Mouse (Mus musculus) intestine, embryonic 14.5 days (tissue): ENCODE data around the gene Tab1. TPM values are rescaled to one million over a fixed set of nuclear protein-coding genes. Genes with fewer than 3 reads are reported as not detected.
A peak's percentile ranks its signal among the peaks of the same experiment; 100 is the strongest.

Source experiments
- ATAC-seq: fragments of 200-750 bp; cut with Nextera tagmentation; replicated peaks from 2 replicates; pipeline ENCODE4 v1.8.0; 2017; ENCODE audit warnings: low read depth, moderate number of reproducible peaks, moderate TSS enrichment, moderate library complexity; ENCODE audit not compliant: low FRiP score, low TSS enrichment
- DNase-seq: peaks from one replicate; pipeline ENCODE4 v3.0.0-alpha.2; 2018; ENCODE audit warnings: low spot score
- H3K27ac ChIP-seq: fragments of 300-500 bp; sonication (generic); 2 replicates; pipeline ENCODE4 v1.5.1; 2014; ENCODE audit warnings: low read depth, mild to moderate bottlenecking, control low read depth
- H3K27me3 ChIP-seq: fragments of 300-500 bp; sonication (generic); replicated peaks from 2 replicates; pipeline ENCODE4 v1.6.1; 2014; ENCODE audit warnings: low read length, control low read depth; ENCODE audit not compliant: control insufficient read depth, insufficient read depth
- H3K36me3 ChIP-seq: fragments of 300-500 bp; sonication (generic); 2 replicates; pipeline ENCODE4 v1.6.1; 2014; ENCODE audit warnings: low read length, control low read depth; ENCODE audit not compliant: control insufficient read depth, insufficient read depth
- H3K4me1 ChIP-seq: fragments of 300-500 bp; sonication (generic); replicated peaks from 2 replicates; pipeline ENCODE4 v1.6.1; 2014; ENCODE audit warnings: low read length, control low read depth, mixed read lengths; ENCODE audit not compliant: control insufficient read depth, insufficient read depth
- H3K4me2 ChIP-seq: fragments of 300-500 bp; sonication (generic); 2 replicates; pipeline ENCODE4 v1.6.1; 2014; ENCODE audit warnings: low read length
- H3K4me3 ChIP-seq: fragments of 300-500 bp; sonication (generic); 2 replicates; pipeline ENCODE4 v1.5.1; 2014; ENCODE audit warnings: low read depth, low read length, control low read depth, mixed read lengths
- H3K9ac ChIP-seq: fragments of 300-500 bp; sonication (generic); 2 replicates; pipeline ENCODE4 v1.6.1; 2014; ENCODE audit warnings: mild to moderate bottlenecking, low read length
- H3K9me3 ChIP-seq: fragments of 300-500 bp; sonication (generic); 2 replicates; pipeline ENCODE4 v1.6.1; 2016; ENCODE audit warnings: low read length, control low read depth; ENCODE audit not compliant: control insufficient read depth
- WGBS: fragments of 180-500 bp; shearing (Covaris S2); extraction: QIAGEN DNeasy Blood & Tissue Kit; methylation state at CpG from one replicate; pipeline ENCODE4 v1.1.7; 2014; 5-methylcytosine and 5-hydroxymethylcytosine counted together
- polyA plus RNA-seq: library from polyadenylated mRNA; unstranded; fragments of >200 nt; fragmentation: Nextera tagmentation; extraction: Ambion mirVana; gene quantifications from 2 replicates; pipeline ENCODE4 v1.2.1, GENCODE M21; 2014

Tab1 gene
- polyA plus RNA-seq, 1 experiment from 2014 or later = 37.5 TPM

DNA sequence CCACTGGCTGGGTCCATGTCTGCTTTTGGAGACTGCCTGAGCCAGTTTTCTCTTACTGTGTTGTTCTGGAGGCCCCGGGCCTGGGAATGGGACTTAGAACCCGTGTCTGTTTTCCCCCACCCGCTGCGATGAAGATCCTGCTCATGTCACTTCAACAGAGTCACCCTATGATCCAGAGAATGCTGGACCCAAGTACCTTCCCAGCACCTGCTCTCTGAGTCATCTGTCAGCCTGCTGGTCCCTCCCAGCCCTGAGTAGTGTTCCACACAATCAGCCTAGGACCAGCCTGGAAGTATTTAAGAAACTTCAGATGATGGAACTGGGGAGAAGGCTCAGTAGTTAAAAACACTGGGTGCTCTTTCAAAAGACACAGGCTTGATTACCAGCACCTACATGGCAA lies 30.8 kb downstream of the Tab1 start:
- Histone ChIP-seq H3K4me1 (peaks cover 14% of the 10 kb centered on the region; the same call in 1 of the 2 replicates), H3K27ac (no peak overlapping the region), H3K9ac (no peak overlapping the region), H3K27me3 (no peaks in the 10 kb centered on the region), H3K4me3 (no peak overlapping the region), H3K36me3 (peaks cover 41% of the 10 kb centered on the region), H3K4me2 (no peak overlapping the region), H3K9me3 (no peaks in the 10 kb centered on the region)
- DNase-seq (no peak), ATAC-seq (no peak)
- 93% methylated on average over 4 of the region's 4 CpGs for whole genome bisulfite sequencing

- DNase-seq (no peak), ATAC-seq (no peak)
- 50% methylated on average over 5 of the region's 5 CpGs for WGBS
- Histone ChIP-seq H3K27me3 (no peaks in the 10 kb centered on the region), H3K4me1 (no peaks in the 10 kb centered on the region), H3K9me3 (no peaks in the 10 kb centered on the region), H3K27ac (no peak overlapping the region), H3K36me3 (peaks cover 24% of the 10 kb centered on the region), H3K4me3 (no peak overlapping the region), H3K4me2 (no peak overlapping the region), H3K9ac (no peak overlapping the region)
Measured at GRCm38 (mm10) chr15:80165396-80165795, 32.5 kb downstream of the Tab1 start.

- ATAC-seq = no peak
- H3K27me3 ChIP-seq = no peaks in the 10 kb centered on the region
- no peak overlapping the region for H3K4me2 ChIP-seq
- 92% methylated on average over 1 of the region's 1 CpGs for WGBS
- no peaks in the 10 kb centered on the region for H3K9me3 ChIP-seq
- no peak overlapping the region for H3K4me3 ChIP-seq
- H3K4me1 ChIP-seq = peaks cover 17% of the 10 kb centered on the region
- no peaks in the 10 kb centered on the region for H3K36me3 ChIP-seq
- no peak for DNase-seq
- H3K27ac ChIP-seq = 0 out of 2 replicates have a peak overlapping the region, but pooled peaks have one; percentile 14
- no peak overlapping the region for H3K9ac ChIP-seq
Measured at GRCm38 (mm10) chr15:80169484-80169883, 36.6 kb downstream of the Tab1 start.

DNA sequence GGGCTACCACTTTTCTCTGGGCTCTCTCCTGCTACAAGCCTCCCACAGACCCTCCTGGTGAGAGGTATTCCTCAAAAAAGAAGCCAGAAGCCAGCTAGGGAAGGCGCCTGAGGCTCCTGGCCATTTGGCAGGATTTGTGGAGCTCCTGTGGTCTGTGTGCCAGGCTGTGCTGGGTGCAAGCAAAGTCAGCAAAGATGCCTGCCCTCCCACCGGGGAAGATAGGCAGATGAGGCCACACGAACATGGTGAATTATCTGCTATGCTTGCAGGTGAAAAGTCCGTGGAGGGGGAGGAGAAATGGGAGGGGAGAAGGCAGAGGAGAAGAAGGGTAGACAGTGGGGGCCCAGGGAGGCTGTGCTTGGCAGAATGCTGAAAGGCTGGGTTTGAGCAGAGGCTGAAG lies 37.4 kb downstream of the Tab1 start:
- H3K27me3 ChIP-seq = no peaks in the 10 kb centered on the region
- WGBS = 47% methylated on average over 4 of the region's 4 CpGs
- peak overlapping the region; percentile 14; the same call in 1 of the 2 replicates for H3K27ac ChIP-seq
- DNase-seq = no peak
- H3K4me2 ChIP-seq = no peak overlapping the region
- no peak overlapping the region for H3K4me3 ChIP-seq
- no peak overlapping the region for H3K9ac ChIP-seq
- H3K36me3 ChIP-seq = no peaks in the 10 kb centered on the region
- no peak for ATAC-seq
- H3K9me3 ChIP-seq = no peaks in the 10 kb centered on the region
- H3K4me1 ChIP-seq = peaks cover 25% of the 10 kb centered on the region

DNA sequence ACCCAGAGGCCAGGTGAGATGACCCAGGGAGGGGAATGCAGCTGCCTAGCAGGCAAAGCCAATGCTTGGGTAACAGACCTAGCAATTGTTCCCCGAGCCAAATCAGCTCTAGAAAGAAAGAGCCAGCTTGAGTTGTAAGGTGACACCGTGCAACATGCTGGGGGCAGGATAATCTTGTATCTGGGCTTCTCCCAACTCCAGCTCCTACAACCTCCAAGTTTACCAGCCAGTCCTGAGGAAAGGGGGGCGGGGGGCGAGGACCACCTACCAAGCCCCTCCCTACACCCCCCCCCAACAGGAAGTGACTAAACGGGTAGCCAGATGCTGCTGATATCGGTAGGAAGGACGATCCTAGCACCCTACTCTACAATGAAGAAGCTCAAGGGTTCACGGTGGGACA lies 38.4 kb downstream of the Tab1 start:
- Histone ChIP-seq H3K9me3 (no peaks in the 10 kb centered on the region), H3K9ac (no peak overlapping the region), H3K4me3 (0 out of 2 replicates have a peak overlapping the region, but pooled peaks have one; percentile 0), H3K36me3 (no peaks in the 10 kb centered on the region), H3K4me2 (peak overlapping the region; percentile 24), H3K4me1 (peaks cover 29% of the 10 kb centered on the region), H3K27me3 (no peaks in the 10 kb centered on the region), H3K27ac (0 out of 2 replicates have a peak overlapping the region, but pooled peaks have one; percentile 3)
- WGBS = 12% methylated on average over 8 of the region's 8 CpGs
- no peak for DNase-seq
- no peak for ATAC-seq

- Histone ChIP-seq H3K27ac (0 out of 2 replicates have a peak overlapping the region, but pooled peaks have one; percentile 3), H3K9me3 (no peaks in the 10 kb centered on the region), H3K4me3 (0 out of 2 replicates have a peak overlapping the region, but pooled peaks have one; percentile 0), H3K9ac (no peak overlapping the region), H3K4me1 (peaks cover 29% of the 10 kb centered on the region), H3K36me3 (no peaks in the 10 kb centered on the region), H3K4me2 (peak overlapping the region; percentile 24; the same call in 1 of the 2 replicates), H3K27me3 (no peaks in the 10 kb centered on the region)
- no peak for ATAC-seq
- 16% methylated on average over 6 of the region's 6 CpGs for WGBS
- no peak for DNase-seq
Measured at GRCm38 (mm10) chr15:80171791-80172190, 38.9 kb downstream of the Tab1 start.

- peak within 1 kb of the TSS; percentile 84 for H3K9ac ChIP-seq
- DNase-seq (peak; percentile 85), ATAC-seq (peak; percentile 55)
- H3K4me2 ChIP-seq = peak within 1 kb of the TSS; percentile 52
- H3K27ac ChIP-seq = peak within 1 kb of the TSS; percentile 68
- peaks cover 29% of the 10 kb centered on the region for H3K4me1 ChIP-seq
- H3K4me3 ChIP-seq = peak within 1 kb of the TSS; percentile 72
- WGBS = 4% methylated on average over 43 of the region's 85 CpGs
- H3K36me3 ChIP-seq = no peaks in the 10 kb centered on the region
- no peaks in the 10 kb centered on the region for H3K27me3 ChIP-seq
- H3K9me3 ChIP-seq = no peaks in the 10 kb centered on the region
Measured at GRCm38 (mm10) chr15:80173001-80173771, 40.3 kb downstream of the Tab1 start, which contains the start of gene Mgat3. TSS of gene Mgat3 (plus strand) at chr15:80173721.

DNA sequence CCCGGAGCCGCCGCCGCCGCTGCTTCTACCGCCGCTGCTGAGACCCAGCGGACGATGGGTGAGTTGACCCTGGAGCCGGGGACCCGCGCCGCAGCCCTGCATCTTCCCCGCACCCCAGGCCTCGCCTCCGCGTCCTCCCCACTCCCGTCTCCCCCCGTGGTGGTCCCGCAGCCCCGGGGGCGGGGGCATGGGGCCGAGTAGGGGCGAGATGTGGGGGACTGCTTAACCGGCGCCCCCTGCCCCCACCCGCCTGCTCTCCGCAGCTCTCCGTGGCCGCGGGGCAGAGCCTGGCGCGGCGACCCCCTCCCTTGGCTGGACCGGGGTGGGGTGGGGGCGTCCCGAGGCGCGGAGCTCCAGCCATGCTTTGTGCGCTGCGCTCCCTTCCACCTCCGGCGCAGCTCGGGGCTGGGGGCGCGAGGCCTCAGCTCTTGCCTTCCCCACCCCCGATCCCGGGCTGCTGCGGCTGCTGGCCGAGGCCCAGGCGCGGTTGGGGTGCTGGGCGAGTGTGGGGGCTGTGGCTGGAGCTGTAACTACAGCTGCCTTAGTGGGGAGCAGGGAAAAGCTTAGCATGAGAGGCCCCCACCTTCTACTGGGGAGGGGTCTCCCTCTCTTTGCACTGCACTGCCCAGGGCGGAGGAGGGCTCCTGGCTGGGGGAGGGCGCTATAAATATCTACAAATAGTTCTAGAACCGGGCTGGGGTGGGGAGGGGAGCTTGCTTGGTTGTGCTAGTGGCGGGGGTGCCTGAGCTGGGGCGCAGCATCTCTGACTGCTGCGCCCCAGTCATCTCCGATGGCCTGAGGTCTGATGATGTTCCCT lies 41.1 kb downstream of the Tab1 start:
- Histone ChIP-seq H3K4me1 (peaks cover 29% of the 10 kb centered on the region), H3K27me3 (no peaks in the 10 kb centered on the region), H3K4me2 (peak overlapping the region; percentile 52), H3K9me3 (no peaks in the 10 kb centered on the region), H3K4me3 (peak overlapping the region; percentile 72), H3K9ac (peak overlapping the region; percentile 84), H3K36me3 (no peaks in the 10 kb centered on the region), H3K27ac (peak overlapping the region; percentile 68)
- under 1% methylated on average over 44 of the region's 60 CpGs for WGBS
- DNase-seq (peak; percentile 72), ATAC-seq (peak; percentile 70)
